Mouse (Mus musculus) frontal cortex, adult 2 months (tissue): Measurements from ENCODE around the gene Hltf. TPM values are rescaled to one million over a fixed set of nuclear protein-coding genes. Genes with fewer than 3 reads are reported as not detected.
"Not testable (repeated sequence)": the region's sequence is repeated elsewhere in the genome, so short reads cannot be mapped to it uniquely, and the experiment has no call there.

Experiments
- DNase-seq, 2 experiments: peaks; one replicate each; pipeline ENCODE4 v3.0.0; 2022; ENCODE audit warnings: low spot score in 1 of 2; ENCODE audit errors: extremely low spot score in 1 of 2
- polyA plus RNA-seq: library from polyadenylated mRNA; depleted of rRNA; stranded (reverse); fragments of >200 nt; gene quantifications from 2 replicates; pipeline ENCODE4 v1.2.3, GENCODE M21; 2012

Gene Hltf
- polyA plus RNA-seq, 1 experiment, result 19.2 TPM

GRCm38 (mm10) chr3:20103830-20104229 is 46.2 kb downstream of the Hltf start:
- DNase-seq, result no peak

DNA sequence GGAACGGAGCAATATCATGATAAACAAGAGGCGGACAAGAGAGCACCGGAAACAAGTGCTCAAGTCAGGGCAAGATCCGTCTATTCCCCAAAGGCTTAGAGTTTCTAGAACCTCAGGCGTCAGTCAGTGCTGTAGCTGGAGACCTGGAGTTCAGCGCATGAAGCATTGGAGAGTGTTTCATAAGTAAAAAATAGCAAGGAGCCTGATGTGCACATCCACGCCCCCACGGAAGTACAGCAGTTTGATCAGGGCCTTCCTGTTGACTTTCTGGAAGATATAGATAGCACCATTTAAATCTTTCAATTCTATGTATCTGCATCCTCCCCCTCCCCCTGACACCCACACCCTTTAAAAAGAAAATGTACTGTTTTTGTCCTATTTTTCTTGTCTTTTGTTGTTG is 46.7 kb downstream of the Hltf start:
- DNase-seq, result no peak

- DNase-seq, result no peak
Observed at GRCm38 (mm10) chr3:20104776-20105175, 47.2 kb downstream of the Hltf start.

GRCm38 (mm10) chr3:20108881-20109280 is 51.3 kb downstream of the Hltf start:
- no peak for DNase-seq

DNA sequence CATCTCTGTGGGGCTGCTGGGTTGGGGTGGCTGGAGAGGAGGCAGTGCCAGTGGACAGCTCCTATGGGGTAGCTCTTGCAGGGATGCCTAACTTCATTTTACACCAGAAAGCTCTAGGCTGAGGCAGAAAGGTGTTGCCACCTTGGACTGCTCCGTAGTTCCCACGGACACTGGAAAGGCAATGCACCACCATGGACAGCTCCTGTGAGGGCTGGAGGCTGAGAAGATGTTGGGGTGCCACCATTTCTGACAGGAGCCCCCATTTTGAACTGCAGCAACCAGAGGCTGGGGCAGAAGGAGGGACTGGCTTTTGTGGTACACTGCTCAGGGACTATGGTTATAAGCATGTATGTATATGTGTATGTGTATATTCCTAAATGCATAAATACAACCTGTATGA is 54.3 kb downstream of the Hltf start:
- no peak for DNase-seq

DNA sequence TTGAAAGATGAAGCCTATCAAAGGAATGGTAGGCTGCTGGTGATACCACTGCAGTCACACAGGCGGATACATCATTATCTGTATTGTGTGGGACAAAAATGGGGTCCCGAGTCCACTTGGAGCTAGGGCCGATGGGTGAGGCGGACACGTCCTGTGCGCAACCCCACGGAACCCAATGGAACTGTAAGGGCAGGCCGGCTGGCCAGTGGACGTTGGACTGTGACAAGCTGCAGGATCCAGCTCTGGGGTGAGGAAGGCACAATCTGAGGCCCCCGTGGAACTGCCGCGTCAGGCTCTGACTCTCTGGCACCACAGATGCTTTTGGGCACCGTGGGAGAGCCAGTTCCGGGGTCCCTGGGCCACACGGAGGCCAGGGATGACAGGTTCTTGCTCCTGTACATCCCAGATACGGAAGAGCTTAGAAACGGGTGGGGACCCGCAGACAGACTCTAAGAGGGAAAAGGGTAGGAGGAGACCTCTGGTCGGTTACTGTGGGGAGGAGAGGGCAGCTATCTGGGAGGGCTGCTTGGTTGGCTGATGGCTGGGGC is 61.5 kb downstream of the Hltf start:
- no peak for DNase-seq

GRCm38 (mm10) chr3:20119686-20120244 is 62.2 kb downstream of the Hltf start:
- DNase-seq, result no peak

DNA sequence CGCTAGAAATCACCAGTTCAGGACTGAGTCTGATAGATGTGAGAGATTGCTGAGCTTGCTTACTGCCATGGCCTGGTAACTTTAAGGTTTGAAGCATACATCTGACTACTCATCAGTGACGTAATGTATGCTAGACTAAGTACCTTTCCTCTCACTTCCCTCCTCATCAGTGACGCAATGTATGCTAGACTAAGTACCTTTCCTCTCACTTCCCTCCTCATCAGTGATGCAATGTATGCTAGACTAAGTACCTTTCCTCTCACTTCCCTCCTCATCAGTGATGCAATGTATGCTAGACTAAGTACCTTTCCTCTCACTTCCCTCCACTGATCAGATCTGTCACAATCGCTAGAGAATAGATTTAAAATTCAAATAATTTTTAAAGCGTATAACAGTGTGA is 64.0 kb downstream of the Hltf start:
- not testable (repeated sequence) for DNase-seq

GRCm38 (mm10) chr3:20125604-20126003 is 68.0 kb downstream of the Hltf start:
- DNase-seq, result no peak

GRCm38 (mm10) chr3:20127047-20127595 is 69.5 kb downstream of the Hltf start:
- no peak for DNase-seq

DNA sequence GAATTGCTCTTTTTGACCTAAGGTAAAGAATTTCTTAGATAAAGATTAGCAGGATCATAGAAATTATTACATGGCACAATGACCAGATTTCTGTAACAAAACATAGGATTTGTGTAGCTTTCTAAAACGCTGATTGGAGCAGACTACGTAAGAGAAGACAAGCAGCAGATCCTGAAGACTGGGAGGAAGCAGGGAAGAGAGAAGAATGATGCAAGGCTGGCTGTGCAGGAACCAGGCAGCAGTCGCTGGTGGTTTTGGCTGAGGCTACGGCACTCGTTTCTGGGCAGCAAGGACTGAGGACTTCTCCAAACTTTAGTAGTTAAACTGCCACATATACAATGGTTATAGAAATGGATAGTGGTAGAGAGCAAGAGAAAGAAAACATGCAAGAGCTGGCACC is 71.9 kb downstream of the Hltf start:
- no peak for DNase-seq

- no peak for DNase-seq
Observed at GRCm38 (mm10) chr3:20130456-20131349, 73.1 kb downstream of the Hltf start.

DNA sequence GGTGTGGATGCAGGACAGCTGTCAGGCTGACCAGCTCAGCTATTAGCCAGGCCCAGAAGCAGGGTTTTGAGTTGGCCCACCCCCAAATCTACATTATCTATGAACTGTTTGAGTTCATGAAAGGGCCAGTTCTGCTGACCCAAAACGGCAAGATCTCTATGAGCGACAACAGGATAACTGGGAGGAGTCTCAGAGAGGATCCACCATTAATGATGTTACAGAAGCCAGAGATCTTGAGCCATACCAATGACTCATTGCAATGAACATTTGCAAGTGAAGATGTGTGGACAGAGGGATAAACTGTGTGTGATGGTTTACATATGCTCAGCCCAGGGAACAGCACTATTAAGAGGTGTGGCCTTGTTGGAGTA is 73.7 kb downstream of the Hltf start:
- DNase-seq, result no peak

DNA sequence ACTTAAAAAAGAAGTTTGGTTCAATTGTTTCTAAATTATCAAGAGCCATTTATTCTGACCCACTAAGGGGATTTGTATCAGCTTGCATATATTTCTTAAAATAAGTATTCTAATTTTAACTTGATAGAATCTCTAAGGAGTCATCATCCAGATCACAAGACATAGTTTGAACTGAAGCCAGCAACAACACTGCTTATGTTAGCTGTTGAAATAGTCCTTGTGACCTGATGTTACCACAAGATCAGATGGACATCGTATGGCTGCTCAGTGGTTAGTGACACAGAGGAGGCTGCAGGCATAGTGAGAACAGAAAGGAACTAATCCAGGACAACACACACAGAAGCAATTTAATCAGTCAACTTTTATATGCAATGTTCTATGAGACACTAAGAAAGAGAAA is 75.1 kb downstream of the Hltf start:
- no peak for DNase-seq

DNA sequence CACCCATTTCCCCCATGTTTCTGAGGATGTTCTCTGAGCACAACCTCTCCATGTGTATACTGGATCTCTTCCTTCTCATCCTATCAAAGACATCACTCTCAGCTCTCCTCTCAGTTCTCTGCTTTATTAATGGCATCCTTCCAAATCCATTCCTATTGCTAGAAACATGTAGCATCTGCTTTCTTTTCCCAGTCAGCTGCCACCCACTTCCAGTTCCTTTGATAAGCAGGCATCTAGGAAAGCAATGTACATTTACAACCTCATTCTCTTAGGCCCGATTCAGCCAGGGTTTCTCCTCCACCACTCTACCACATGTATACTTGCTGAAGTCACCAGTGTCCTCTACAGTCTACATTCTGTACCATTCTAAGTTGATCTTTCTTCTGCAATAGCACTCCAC is 76.1 kb downstream of the Hltf start:
- DNase-seq, result peak in 1 of 2 experiments; percentile 19

- no peak for DNase-seq
Observed at GRCm38 (mm10) chr3:20134545-20134944, 76.9 kb downstream of the Hltf start.

GRCm38 (mm10) chr3:20136868-20137581 is 79.4 kb downstream of the Hltf start:
- no peak for DNase-seq

DNA sequence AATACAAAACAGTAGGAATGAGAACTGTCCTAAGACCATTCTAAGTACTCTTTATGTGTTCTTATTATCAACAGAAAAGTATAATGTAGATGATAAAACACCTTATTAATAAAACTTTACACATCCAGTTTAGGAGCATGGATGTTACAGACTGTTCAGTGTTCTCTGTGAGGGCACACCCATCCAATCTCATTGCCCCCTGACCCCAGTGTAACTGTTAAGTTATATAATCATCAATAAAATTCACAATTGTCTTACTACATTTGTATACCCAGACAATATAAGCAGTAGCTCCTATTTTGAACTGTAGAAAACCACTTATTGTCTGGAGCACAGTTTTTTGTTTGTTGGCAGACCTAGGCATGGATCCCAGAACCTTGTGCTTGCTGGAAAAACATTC is 83.6 kb downstream of the Hltf start:
- DNase-seq, result no peak

GRCm38 (mm10) chr3:20141679-20142078 is 84.1 kb downstream of the Hltf start:
- no peak for DNase-seq

GRCm38 (mm10) chr3:20142101-20142500 is 84.5 kb downstream of the Hltf start:
- DNase-seq, result no peak

DNA sequence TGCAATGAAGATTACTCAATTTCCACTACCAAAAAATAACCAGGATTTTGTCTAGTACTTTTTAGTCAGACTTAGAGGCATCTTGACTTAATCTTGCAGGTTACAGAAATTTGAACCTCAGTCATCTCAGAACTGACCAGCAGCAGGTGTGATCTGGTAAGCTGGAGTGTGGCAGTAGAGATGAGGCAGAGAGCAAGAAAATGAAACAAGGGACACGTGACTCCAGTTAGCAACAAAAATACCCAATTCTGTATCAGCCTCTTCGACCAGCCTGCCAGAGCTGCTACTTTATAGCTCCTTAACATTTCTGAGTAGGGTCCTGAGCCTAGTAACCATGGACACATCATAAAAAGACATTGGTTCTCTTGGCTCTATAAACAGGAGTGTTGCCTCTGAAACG is 85.0 kb downstream of the Hltf start:
- no peak for DNase-seq
